Mouse (Mus musculus): ENCODE measurements at regions not wholly inside any gene's neighbourhood (a gene's known extent, or its start where the extent isn't known, plus 50 kb on each side); places are given as distances from the start of the nearest gene placed in this dataset.

- WGBS = 53% methylated on average over 1 of the region's 1 CpGs
- no peak overlapping the region for H3K4me2 ChIP-seq (ENCODE audit: low read length)
Observed at GRCm38 (mm10) chr3:81701974-81702697, 230.3 kb upstream of the Ctso start.

GRCm38 (mm10) chr3:81718911-81719310 lies 213.5 kb upstream of the Ctso start:
- Histone ChIP-seq H3K4me3 (ENCODE audit: low read length) (no peak overlapping the region), H3K27ac (ENCODE audit: low read depth, low read length) (no peak overlapping the region), H3K4me1 (ENCODE audit: control insufficient read depth, insufficient read depth, low read depth, low read length) (no peaks in the 10 kb centered on the region), H3K36me3 (ENCODE audit: control insufficient read depth, insufficient read depth, low read length) (no peaks in the 10 kb centered on the region), H3K9me3 (ENCODE audit: control insufficient read depth, low read length) (no peaks in the 10 kb centered on the region), H3K4me2 (ENCODE audit: low read length) (no peak overlapping the region), H3K9ac (ENCODE audit: low read depth, low read length) (no peak overlapping the region), H3K27me3 (replicated peaks; ENCODE audit: control insufficient read depth, insufficient read depth, low read length) (no peaks in the 10 kb centered on the region)
- no peak for ATAC-seq
- 79% methylated on average over 1 of the region's 1 CpGs for WGBS

More at GRCm38 (mm10) chr3:81701974-81702697, 230.3 kb upstream of the Ctso start:
- Histone ChIP-seq H3K27ac (ENCODE audit: low read depth, low read length) (no peak overlapping the region), H3K9me3 (ENCODE audit: control insufficient read depth, low read length) (no peaks in the 10 kb centered on the region), H3K36me3 (ENCODE audit: control insufficient read depth, insufficient read depth, low read length) (no peaks in the 10 kb centered on the region), H3K4me3 (ENCODE audit: low read length) (no peak overlapping the region), H3K9ac (ENCODE audit: low read depth, low read length) (no peak overlapping the region), H3K4me1 (ENCODE audit: control insufficient read depth, insufficient read depth, low read depth, low read length) (no peaks in the 10 kb centered on the region), H3K27me3 (replicated peaks; ENCODE audit: control insufficient read depth, insufficient read depth, low read length) (no peaks in the 10 kb centered on the region)
- no peak for ATAC-seq

GRCm38 (mm10) chr3:81735463-81735862 lies 196.9 kb upstream of the Ctso start:
- Histone ChIP-seq H3K4me3 (ENCODE audit: low read length) (no peak overlapping the region), H3K9me3 (ENCODE audit: control insufficient read depth, low read length) (no peaks in the 10 kb centered on the region), H3K9ac (ENCODE audit: low read depth, low read length) (no peak overlapping the region), H3K4me2 (ENCODE audit: low read length) (no peak overlapping the region), H3K36me3 (ENCODE audit: control insufficient read depth, insufficient read depth, low read length) (no peaks in the 10 kb centered on the region), H3K27ac (ENCODE audit: low read depth, low read length) (no peak overlapping the region), H3K27me3 (replicated peaks; ENCODE audit: control insufficient read depth, insufficient read depth, low read length) (no peaks in the 10 kb centered on the region), H3K4me1 (ENCODE audit: control insufficient read depth, insufficient read depth, low read depth, low read length) (no peaks in the 10 kb centered on the region)
- ATAC-seq = peak; percentile 77
- WGBS = 52% methylated on average over 8 of the region's 8 CpGs

GRCm38 (mm10) chr3:81736838-81737237 lies 195.6 kb upstream of the Ctso start:
- H3K4me1 ChIP-seq (ENCODE audit: control insufficient read depth, insufficient read depth, low read depth, low read length) = no peaks in the 10 kb centered on the region
- H3K9ac ChIP-seq (ENCODE audit: low read depth, low read length) = no peak overlapping the region
- H3K36me3 ChIP-seq (ENCODE audit: control insufficient read depth, insufficient read depth, low read length) = no peaks in the 10 kb centered on the region
- H3K9me3 ChIP-seq (ENCODE audit: control insufficient read depth, low read length) = no peaks in the 10 kb centered on the region
- no peaks in the 10 kb centered on the region for H3K27me3 ChIP-seq (replicated peaks; ENCODE audit: control insufficient read depth, insufficient read depth, low read length)
- no peak overlapping the region for H3K4me3 ChIP-seq (ENCODE audit: low read length)
- no peak for ATAC-seq
- no peak overlapping the region for H3K27ac ChIP-seq (ENCODE audit: low read depth, low read length)
- H3K4me2 ChIP-seq (ENCODE audit: low read length) = no peak overlapping the region

GRCm38 (mm10) chr3:81742124-81742523 lies 190.3 kb upstream of the Ctso start:
- no peak overlapping the region for H3K4me2 ChIP-seq (ENCODE audit: low read length)
- H3K4me3 ChIP-seq (ENCODE audit: low read length) = no peak overlapping the region
- H3K36me3 ChIP-seq (ENCODE audit: control insufficient read depth, insufficient read depth, low read length) = no peaks in the 10 kb centered on the region
- no peaks in the 10 kb centered on the region for H3K4me1 ChIP-seq (ENCODE audit: control insufficient read depth, insufficient read depth, low read depth, low read length)
- H3K9me3 ChIP-seq (ENCODE audit: control insufficient read depth, low read length) = no peaks in the 10 kb centered on the region
- no peaks in the 10 kb centered on the region for H3K27me3 ChIP-seq (replicated peaks; ENCODE audit: control insufficient read depth, insufficient read depth, low read length)
- ATAC-seq = no peak
- H3K9ac ChIP-seq (ENCODE audit: low read depth, low read length) = no peak overlapping the region
- H3K27ac ChIP-seq (ENCODE audit: low read depth, low read length) = no peak overlapping the region
- WGBS = 48% methylated on average over 5 of the region's 5 CpGs

GRCm38 (mm10) chr3:81750164-81750563 lies 182.2 kb upstream of the Ctso start:
- no peak for ATAC-seq
- WGBS = 55% methylated on average over 1 of the region's 1 CpGs
- H3K9me3 ChIP-seq (ENCODE audit: control insufficient read depth, low read length) = no peaks in the 10 kb centered on the region
- no peaks in the 10 kb centered on the region for H3K36me3 ChIP-seq (ENCODE audit: control insufficient read depth, insufficient read depth, low read length)
- H3K9ac ChIP-seq (ENCODE audit: low read depth, low read length) = no peak overlapping the region
- no peak overlapping the region for H3K4me3 ChIP-seq (ENCODE audit: low read length)
- no peak overlapping the region for H3K4me2 ChIP-seq (ENCODE audit: low read length)
- no peak overlapping the region for H3K27ac ChIP-seq (ENCODE audit: low read depth, low read length)
- H3K4me1 ChIP-seq (ENCODE audit: control insufficient read depth, insufficient read depth, low read depth, low read length) = no peaks in the 10 kb centered on the region
- H3K27me3 ChIP-seq (replicated peaks; ENCODE audit: control insufficient read depth, insufficient read depth, low read length) = no peaks in the 10 kb centered on the region

- Histone ChIP-seq H3K9ac (ENCODE audit: low read depth, low read length) (no peak overlapping the region), H3K4me1 (ENCODE audit: control insufficient read depth, insufficient read depth, low read depth, low read length) (no peaks in the 10 kb centered on the region), H3K27me3 (replicated peaks; ENCODE audit: control insufficient read depth, insufficient read depth, low read length) (no peaks in the 10 kb centered on the region), H3K4me2 (ENCODE audit: low read length) (no peak overlapping the region), H3K36me3 (ENCODE audit: control insufficient read depth, insufficient read depth, low read length) (no peaks in the 10 kb centered on the region), H3K9me3 (ENCODE audit: control insufficient read depth, low read length) (no peaks in the 10 kb centered on the region), H3K4me3 (ENCODE audit: low read length) (no peak overlapping the region), H3K27ac (ENCODE audit: low read depth, low read length) (no peak overlapping the region)
- WGBS = 72% methylated on average over 4 of the region's 4 CpGs
- no peak for ATAC-seq
Observed at GRCm38 (mm10) chr3:81752955-81753354, 179.4 kb upstream of the Ctso start.

GRCm38 (mm10) chr3:81760383-81760782 lies 172.0 kb upstream of the Ctso start:
- WGBS = 92% methylated on average over 3 of the region's 3 CpGs

GRCm38 (mm10) chr3:81760914-81761313 lies 171.5 kb upstream of the Ctso start:
- no peaks in the 10 kb centered on the region for H3K36me3 ChIP-seq (ENCODE audit: control insufficient read depth, insufficient read depth, low read length)
- no peaks in the 10 kb centered on the region for H3K27me3 ChIP-seq (replicated peaks; ENCODE audit: control insufficient read depth, insufficient read depth, low read length)
- no peaks in the 10 kb centered on the region for H3K4me1 ChIP-seq (ENCODE audit: control insufficient read depth, insufficient read depth, low read depth, low read length)
- no peak overlapping the region for H3K9ac ChIP-seq (ENCODE audit: low read depth, low read length)
- H3K9me3 ChIP-seq (ENCODE audit: control insufficient read depth, low read length) = 0 out of 2 replicates have a peak, but pooled peaks cover under 1% of the 10 kb centered on the region
- no peak overlapping the region for H3K4me3 ChIP-seq (ENCODE audit: low read length)
- no peak overlapping the region for H3K4me2 ChIP-seq (ENCODE audit: low read length)
- 37% methylated on average over 2 of the region's 2 CpGs for WGBS
- no peak overlapping the region for H3K27ac ChIP-seq (ENCODE audit: low read depth, low read length)
- peak; percentile 63; the same call in 1 of the 2 replicates for ATAC-seq

More at GRCm38 (mm10) chr3:81760383-81760782, 172.0 kb upstream of the Ctso start:
- H3K27me3 ChIP-seq (replicated peaks; ENCODE audit: control insufficient read depth, insufficient read depth, low read length) = no peaks in the 10 kb centered on the region
- no peaks in the 10 kb centered on the region for H3K4me1 ChIP-seq (ENCODE audit: control insufficient read depth, insufficient read depth, low read depth, low read length)
- no peaks in the 10 kb centered on the region for H3K9me3 ChIP-seq (ENCODE audit: control insufficient read depth, low read length)
- H3K4me3 ChIP-seq (ENCODE audit: low read length) = no peak overlapping the region
- ATAC-seq = no peak
- no peaks in the 10 kb centered on the region for H3K36me3 ChIP-seq (ENCODE audit: control insufficient read depth, insufficient read depth, low read length)
- no peak overlapping the region for H3K9ac ChIP-seq (ENCODE audit: low read depth, low read length)
- H3K4me2 ChIP-seq (ENCODE audit: low read length) = no peak overlapping the region
- no peak overlapping the region for H3K27ac ChIP-seq (ENCODE audit: low read depth, low read length)

Measured in hindbrain, embryonic 16.5 days (tissue).